Mouse (Mus musculus): ENCODE data around the gene Cfap100. TPM values are rescaled to one million over a fixed set of nuclear protein-coding genes. Genes with fewer than 3 reads are reported as not detected.
A peak's percentile ranks its signal among the peaks of the same experiment; 100 is the strongest.

Cfap100 gene
- polyA plus RNA-seq, 1 experiment from 2014 or later: 8.4 TPM

- Histone ChIP-seq H3K27ac (ENCODE audit: low read length) (no peak overlapping the region), H3K4me3 (ENCODE audit: low read depth, low read length) (no peak overlapping the region), H3K27me3 (ENCODE audit: control insufficient read depth, insufficient read depth, low read depth, low read length) (no peaks in the 10 kb centered on the region), H3K4me1 (ENCODE audit: control insufficient read depth, insufficient read depth, low read length) (no peaks in the 10 kb centered on the region), H3K9ac (ENCODE audit: low read depth, low read length) (no peak overlapping the region), H3K4me2 (ENCODE audit: low read length) (no peak overlapping the region), H3K9me3 (replicated peaks; ENCODE audit: control insufficient read depth, low read length, poor library complexity, severe bottlenecking) (no peaks in the 10 kb centered on the region), H3K36me3 (ENCODE audit: control insufficient read depth, insufficient read depth, low read length) (peaks cover 20% of the 10 kb centered on the region)
- ATAC-seq: no peak
- 85% methylated on average over 4 of the region's 4 CpGs for WGBS
Observed at GRCm38 (mm10) chr6:90390629-90391028, 38.0 kb downstream of the Cfap100 start.

GRCm38 (mm10) chr6:90381465-90381864 is 47.1 kb downstream of the Cfap100 start:
- Histone ChIP-seq H3K27me3 (ENCODE audit: control insufficient read depth, insufficient read depth, low read depth, low read length) (no peaks in the 10 kb centered on the region), H3K36me3 (ENCODE audit: control insufficient read depth, insufficient read depth, low read length) (peaks cover 50% of the 10 kb centered on the region), H3K4me1 (ENCODE audit: control insufficient read depth, insufficient read depth, low read length) (no peaks in the 10 kb centered on the region), H3K27ac (ENCODE audit: low read length) (no peak overlapping the region), H3K9me3 (replicated peaks; ENCODE audit: control insufficient read depth, low read length, poor library complexity, severe bottlenecking) (no peaks in the 10 kb centered on the region), H3K4me3 (ENCODE audit: low read depth, low read length) (no peak overlapping the region), H3K9ac (ENCODE audit: low read depth, low read length) (no peak overlapping the region), H3K4me2 (ENCODE audit: low read length) (no peak overlapping the region)
- ATAC-seq: no peak
- 90% methylated on average over 2 of the region's 2 CpGs for WGBS

GRCm38 (mm10) chr6:90377708-90378107 is 50.9 kb downstream of the Cfap100 start:
- H3K4me2 ChIP-seq (ENCODE audit: low read length): no peak overlapping the region
- no peaks in the 10 kb centered on the region for H3K27me3 ChIP-seq (ENCODE audit: control insufficient read depth, insufficient read depth, low read depth, low read length)
- H3K9me3 ChIP-seq (replicated peaks; ENCODE audit: control insufficient read depth, low read length, poor library complexity, severe bottlenecking): no peaks in the 10 kb centered on the region
- 100% methylated on average over 2 of the region's 2 CpGs for WGBS
- H3K36me3 ChIP-seq (ENCODE audit: control insufficient read depth, insufficient read depth, low read length): peaks cover 55% of the 10 kb centered on the region
- H3K9ac ChIP-seq (ENCODE audit: low read depth, low read length): no peak overlapping the region
- ATAC-seq: no peak
- no peaks in the 10 kb centered on the region for H3K4me1 ChIP-seq (ENCODE audit: control insufficient read depth, insufficient read depth, low read length)
- no peak overlapping the region for H3K27ac ChIP-seq (ENCODE audit: low read length)
- no peak overlapping the region for H3K4me3 ChIP-seq (ENCODE audit: low read depth, low read length)

- peaks cover 34% of the 10 kb centered on the region for H3K36me3 ChIP-seq (ENCODE audit: control insufficient read depth, insufficient read depth, low read length)
- no peak overlapping the region for H3K4me3 ChIP-seq (ENCODE audit: low read depth, low read length)
- H3K9me3 ChIP-seq (replicated peaks; ENCODE audit: control insufficient read depth, low read length, poor library complexity, severe bottlenecking): no peaks in the 10 kb centered on the region
- no peak overlapping the region for H3K9ac ChIP-seq (ENCODE audit: low read depth, low read length)
- 96% methylated on average over 4 of the region's 4 CpGs for WGBS
- no peak overlapping the region for H3K27ac ChIP-seq (ENCODE audit: low read length)
- H3K4me1 ChIP-seq (ENCODE audit: control insufficient read depth, insufficient read depth, low read length): peaks cover 21% of the 10 kb centered on the region
- no peak overlapping the region for H3K4me2 ChIP-seq (ENCODE audit: low read length)
- ATAC-seq: no peak
- no peaks in the 10 kb centered on the region for H3K27me3 ChIP-seq (ENCODE audit: control insufficient read depth, insufficient read depth, low read depth, low read length)
Observed at GRCm38 (mm10) chr6:90374647-90375046, 54.0 kb downstream of the Cfap100 start.

GRCm38 (mm10) chr6:90369725-90370553 is 58.7 kb downstream of the Cfap100 start:
- peaks cover 21% of the 10 kb centered on the region for H3K4me1 ChIP-seq (ENCODE audit: control insufficient read depth, insufficient read depth, low read length)
- H3K27ac ChIP-seq (ENCODE audit: low read length): peak overlapping the region; percentile 91
- peak; percentile 87 for ATAC-seq
- peak overlapping the region; percentile 99 for H3K4me2 ChIP-seq (ENCODE audit: low read length)
- peak overlapping the region; percentile 90 for H3K9ac ChIP-seq (ENCODE audit: low read depth, low read length)
- no peaks in the 10 kb centered on the region for H3K27me3 ChIP-seq (ENCODE audit: control insufficient read depth, insufficient read depth, low read depth, low read length)
- no peaks in the 10 kb centered on the region for H3K9me3 ChIP-seq (replicated peaks; ENCODE audit: control insufficient read depth, low read length, poor library complexity, severe bottlenecking)
- peak overlapping the region; percentile 97 for H3K4me3 ChIP-seq (ENCODE audit: low read depth, low read length)
- peaks cover 10% of the 10 kb centered on the region for H3K36me3 ChIP-seq (ENCODE audit: control insufficient read depth, insufficient read depth, low read length)
- WGBS: under 1% methylated on average over 82 of the region's 98 CpGs

- Histone ChIP-seq H3K9me3 (replicated peaks; ENCODE audit: control insufficient read depth, low read length, poor library complexity, severe bottlenecking) (no peaks in the 10 kb centered on the region), H3K4me1 (ENCODE audit: control insufficient read depth, insufficient read depth, low read length) (peaks cover 21% of the 10 kb centered on the region), H3K4me2 (ENCODE audit: low read length) (peak within 1 kb of the TSS; percentile 99), H3K27ac (ENCODE audit: low read length) (peak within 1 kb of the TSS; percentile 91), H3K4me3 (ENCODE audit: low read depth, low read length) (peak within 1 kb of the TSS; percentile 97), H3K36me3 (ENCODE audit: control insufficient read depth, insufficient read depth, low read length) (peaks cover 3% of the 10 kb centered on the region; the same call in 1 of the 2 replicates), H3K9ac (ENCODE audit: low read depth, low read length) (peak within 1 kb of the TSS; percentile 90), H3K27me3 (ENCODE audit: control insufficient read depth, insufficient read depth, low read depth, low read length) (no peaks in the 10 kb centered on the region)
- WGBS: 5% methylated on average over 41 of the region's 41 CpGs
- peak; percentile 98 for ATAC-seq
Observed at GRCm38 (mm10) chr6:90368976-90369724, 59.4 kb downstream of the Cfap100 start, which contains the start of gene Zxdc. TSS of gene Zxdc (plus strand) at chr6:90369492.

- Histone ChIP-seq H3K36me3 (ENCODE audit: control insufficient read depth, insufficient read depth, low read length) (no peaks in the 10 kb centered on the region), H3K4me1 (ENCODE audit: control insufficient read depth, insufficient read depth, low read length) (no peaks in the 10 kb centered on the region; the same call in 1 of the 2 replicates), H3K27me3 (ENCODE audit: control insufficient read depth, insufficient read depth, low read depth, low read length) (no peaks in the 10 kb centered on the region), H3K4me3 (ENCODE audit: low read depth, low read length) (no peak overlapping the region), H3K4me2 (ENCODE audit: low read length) (no peak overlapping the region), H3K9me3 (replicated peaks; ENCODE audit: control insufficient read depth, low read length, poor library complexity, severe bottlenecking) (no peaks in the 10 kb centered on the region), H3K9ac (ENCODE audit: low read depth, low read length) (no peak overlapping the region), H3K27ac (ENCODE audit: low read length) (no peak overlapping the region)
- WGBS: 89% methylated on average over 5 of the region's 5 CpGs
- ATAC-seq: no peak
Observed at GRCm38 (mm10) chr6:90363301-90363700, 65.3 kb downstream of the Cfap100 start.

- ATAC-seq: no peak
- 92% methylated on average over 6 of the region's 6 CpGs for WGBS
- Histone ChIP-seq H3K4me1 (ENCODE audit: control insufficient read depth, insufficient read depth, low read length) (no peaks in the 10 kb centered on the region; the same call in 1 of the 2 replicates), H3K9me3 (replicated peaks; ENCODE audit: control insufficient read depth, low read length, poor library complexity, severe bottlenecking) (no peaks in the 10 kb centered on the region), H3K27me3 (ENCODE audit: control insufficient read depth, insufficient read depth, low read depth, low read length) (no peaks in the 10 kb centered on the region), H3K27ac (ENCODE audit: low read length) (no peak overlapping the region), H3K36me3 (ENCODE audit: control insufficient read depth, insufficient read depth, low read length) (no peaks in the 10 kb centered on the region), H3K4me3 (ENCODE audit: low read depth, low read length) (no peak overlapping the region), H3K4me2 (ENCODE audit: low read length) (no peak overlapping the region), H3K9ac (ENCODE audit: low read depth, low read length) (no peak overlapping the region)
Observed at GRCm38 (mm10) chr6:90360922-90361614, 67.5 kb downstream of the Cfap100 start.

All from midbrain, embryonic 16.5 days (tissue).